Mouse (Mus musculus) brain, embryonic 14.5 days (tissue): ENCODE results near the gene Oaz2.

Experiments used
- CTCF ChIP-seq: fragments of 200-500 bp; IDR thresholded peaks from 2 replicates; pipeline ENCODE4 v1.5.1; 2012; ENCODE audit warnings: inconsistent platforms, mild to moderate bottlenecking, moderate library complexity, borderline replicate concordance; ENCODE audit not compliant: insufficient read depth, insufficient read length; ENCODE audit errors: extremely low read depth
- POLR2A ChIP-seq: fragments of 200-500 bp; IDR thresholded peaks from 2 replicates; pipeline ENCODE4 v1.6.1; 2012; ENCODE audit warnings: mild to moderate bottlenecking, inconsistent platforms, borderline replicate concordance; ENCODE audit not compliant: poor library complexity, insufficient read depth, insufficient read length, severe bottlenecking; ENCODE audit errors: extremely low read depth

GRCm38 (mm10) chr9:65622826-65623225 lies 45.0 kb upstream of the Oaz2 start:
- TF ChIP-seq CTCF = no peak
- no peak for TF ChIP-seq POLR2A
